Mouse (Mus musculus): ENCODE measurements around the gene Il1rapl2.

DNA sequence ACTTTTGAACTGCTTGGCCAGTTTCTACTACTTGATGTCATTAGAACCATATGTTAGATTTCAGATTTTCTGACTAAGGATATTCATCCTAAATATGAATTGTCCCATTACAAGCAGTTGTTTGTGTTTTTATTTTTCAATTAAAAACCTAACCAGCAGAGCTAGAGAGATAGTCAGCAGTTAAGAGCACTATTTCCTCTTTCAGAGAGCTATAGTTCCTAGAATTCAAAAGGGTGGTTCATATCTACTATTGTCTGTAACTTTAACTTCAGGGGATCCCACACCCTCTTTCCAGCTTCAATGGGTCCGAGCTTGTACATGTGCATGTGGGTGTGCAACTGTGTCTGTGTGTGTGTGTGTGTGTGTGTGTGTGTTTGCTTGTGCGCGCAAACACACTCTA lies 472.7 kb downstream of the Il1rapl2 start:
- no peak for TF ChIP-seq ZC3H11A (IDR thresholded peaks at IDR 0.05; ENCODE audit: borderline replicate concordance, low read depth, low read length)
- TF ChIP-seq ZNF384 (IDR thresholded peaks at IDR 0.05; ENCODE audit: low read depth, low read length), result no peak
- no peak for TF ChIP-seq CHD2 (IDR thresholded peaks at IDR 0.05; ENCODE audit: low read depth, low read length)
- TF ChIP-seq HCFC1 (IDR thresholded peaks at IDR 0.05; ENCODE audit: borderline replicate concordance, insufficient read depth, low read length), result no peak
- TF ChIP-seq MAFK (IDR thresholded peaks at IDR 0.05; ENCODE audit: insufficient read depth, low read depth, low read length), result no peak

All from ES-E14 (cell line).